Comparison of ENCODE assay signal across 25 mouse cellular contexts in the genomic region with DNA sequence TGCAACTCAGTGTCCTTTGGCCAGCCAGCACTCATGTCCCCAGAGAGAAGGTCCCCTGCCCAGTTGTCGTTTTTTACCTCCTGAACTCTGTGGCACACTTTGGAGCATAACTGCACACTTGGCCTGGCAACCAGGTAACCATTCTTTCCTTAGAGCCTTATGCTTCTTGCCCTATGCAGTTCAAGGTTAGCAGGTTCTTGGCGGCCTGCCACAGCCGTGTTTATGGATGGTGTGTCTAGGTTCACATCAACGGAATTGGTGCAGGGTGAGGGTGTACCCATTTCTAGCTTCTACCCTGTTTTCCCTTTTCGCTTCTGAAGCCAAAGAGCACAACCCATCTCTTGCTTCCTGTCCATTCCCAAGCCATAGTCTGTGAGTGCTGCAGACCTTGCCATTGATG. TPM values are rescaled to one million over a fixed set of nuclear protein-coding genes. Genes with fewer than 3 reads are reported as not detected.
DNase-seq lines count a peak whose midpoint lies in the region; ATAC-seq and TF ChIP-seq lines count a peak whose summit lies in the region.
"Had no signal": no experiment of that assay in that cellular context is flagged by ENCODE, and none has a peak within 500 bp of the region (broad histone marks: within the 10 kb centered on the region; RNA-seq: fewer than 3 reads in every experiment).

No protein-coding gene starts in this region.

- no peak overlapping the region for H3K4me3 ChIP-seq in gastrocnemius, adult 2 months
- no peak overlapping the region for H3K4me3 ChIP-seq in kidney, embryonic 15.5 days (replicated peaks)
- no peak overlapping the region for H3K4me3 ChIP-seq in lung, postnatal 0 days (ENCODE audit: low read depth, low read length)
- no peak overlapping the region for H3K4me3 ChIP-seq in stomach, postnatal 0 days (ENCODE audit: low read depth, low read length)
- H3K4me3 ChIP-seq: embryonic facial prominence, embryonic 13.5 days; forebrain, embryonic 10.5 days; forebrain, embryonic 15.5 days; heart, embryonic 15.5 days; limb, embryonic 12.5 days; liver, embryonic 12.5 days; midbrain, embryonic 13.5 days; neural tube, embryonic 13.5 days had no signal

- DNase-seq in gastrocnemius, adult 2 months = peak; percentile 25
- DNase-seq in gastrocnemius, adult 18-20 months (ENCODE audit: low spot score) = no peak
- DNase-seq in kidney, adult 18-20 months = peak; percentile 27
- DNase-seq in lung, postnatal 0 days (ENCODE audit: low spot score) = no peak
- DNase-seq in lung, postnatal 10 days = no peak
- peak; percentile 37 for DNase-seq in stomach, postnatal 0 days (ENCODE audit: low spot score)
- DNase-seq: cerebellum, adult 11 months; cerebellum, adult 9-11 months; layer of hippocampus, postnatal 36 days; liver, postnatal 0 days; right cerebral cortex, postnatal 4 days; thymus, postnatal 14 days had no signal

- no peak overlapping the region for H3K27ac ChIP-seq in gastrocnemius, adult 2 months
- H3K27ac ChIP-seq in kidney, embryonic 15.5 days = no peak overlapping the region
- peak overlapping the region; percentile 2; the same call in 1 of the 2 replicates for H3K27ac ChIP-seq in lung, postnatal 0 days (ENCODE audit: low read length)
- no peak overlapping the region for H3K27ac ChIP-seq in stomach, postnatal 0 days (replicated peaks)
- H3K27ac ChIP-seq: embryonic facial prominence, embryonic 13.5 days; forebrain, embryonic 15.5 days; hindbrain, embryonic 14.5 days; limb, embryonic 12.5 days; liver, embryonic 12.5 days; macrophage; midbrain, embryonic 13.5 days; neural tube, embryonic 13.5 days had no signal

- intact Hi-C loops in gastrocnemius, adult 2 months (cut with DNase I) = no loop called here

- no peaks in the 10 kb centered on the region for H3K27me3 ChIP-seq in kidney, embryonic 15.5 days
- no peaks in the 10 kb centered on the region for H3K27me3 ChIP-seq in lung, postnatal 0 days (replicated peaks; ENCODE audit: insufficient read depth, low read length)
- no peaks in the 10 kb centered on the region for H3K27me3 ChIP-seq in stomach, postnatal 0 days (ENCODE audit: control insufficient read depth, insufficient read depth, low read length)
- H3K27me3 ChIP-seq: forebrain, embryonic 15.5 days; heart, embryonic 15.5 days; midbrain, embryonic 13.5 days had no signal

- ATAC-seq in kidney, embryonic 15.5 days (replicated peaks; ENCODE audit: low FRiP score) = no peak
- ATAC-seq in lung, postnatal 0 days = no peak
- no peak for ATAC-seq in stomach, postnatal 0 days (ENCODE audit: low FRiP score, low TSS enrichment)
- ATAC-seq: CD4-positive, CD25-positive, alpha-beta regulatory T cell, adult 4 months; forebrain, embryonic 15.5 days; intestine, postnatal 0 days; liver, embryonic 12.5 days; liver, postnatal 0 days; midbrain, embryonic 13.5 days had no signal

- no peak overlapping the region for H3K9ac ChIP-seq in kidney, embryonic 15.5 days
- H3K9ac ChIP-seq in lung, postnatal 0 days (replicated peaks; ENCODE audit: low read depth) = no peak overlapping the region
- no peak overlapping the region for H3K9ac ChIP-seq in stomach, postnatal 0 days (ENCODE audit: low read length)
- H3K9ac ChIP-seq: embryonic facial prominence, embryonic 13.5 days; forebrain, embryonic 15.5 days; heart, embryonic 15.5 days; hindbrain, embryonic 14.5 days; limb, embryonic 12.5 days; liver, embryonic 12.5 days; liver, postnatal 0 days; midbrain, embryonic 13.5 days; neural tube, embryonic 13.5 days had no signal

- H3K4me2 ChIP-seq in kidney, embryonic 15.5 days = no peak overlapping the region
- no peak overlapping the region for H3K4me2 ChIP-seq in lung, postnatal 0 days (replicated peaks; ENCODE audit: low read depth, low read length)
- no peak overlapping the region for H3K4me2 ChIP-seq in stomach, postnatal 0 days (replicated peaks; ENCODE audit: low read depth)
- H3K4me2 ChIP-seq: embryonic facial prominence, embryonic 13.5 days; forebrain, embryonic 15.5 days; heart, embryonic 15.5 days; hindbrain, embryonic 14.5 days; limb, embryonic 12.5 days; liver, embryonic 12.5 days; midbrain, embryonic 13.5 days; neural tube, embryonic 13.5 days had no signal

- H3K4me1 ChIP-seq in kidney, embryonic 15.5 days = 0 out of 2 replicates have a peak, but pooled peaks cover 7% of the 10 kb centered on the region
- peaks cover 11% of the 10 kb centered on the region; the same call in 1 of the 2 replicates for H3K4me1 ChIP-seq in lung, postnatal 0 days (ENCODE audit: insufficient read depth, low read depth, low read length)
- no peaks in the 10 kb centered on the region for H3K4me1 ChIP-seq in stomach, postnatal 0 days (replicated peaks; ENCODE audit: control insufficient read depth, insufficient read depth)

- no peaks in the 10 kb centered on the region for H3K9me3 ChIP-seq in kidney, embryonic 15.5 days (replicated peaks)
- no peaks in the 10 kb centered on the region for H3K9me3 ChIP-seq in lung, postnatal 0 days (ENCODE audit: low read length)
- no peaks in the 10 kb centered on the region for H3K9me3 ChIP-seq in stomach, postnatal 0 days (ENCODE audit: control insufficient read depth, low read length)
- H3K9me3 ChIP-seq: embryonic facial prominence, embryonic 13.5 days; forebrain, embryonic 15.5 days; heart, embryonic 15.5 days; limb, embryonic 12.5 days; liver, embryonic 12.5 days; midbrain, embryonic 13.5 days; neural tube, embryonic 13.5 days had no signal

- WGBS in kidney, embryonic 15.5 days = 80% methylated on average over 5 of the region's 5 CpGs
- WGBS in lung, postnatal 0 days = 70% methylated on average over 5 of the region's 5 CpGs
- WGBS in stomach, postnatal 0 days = 70% methylated on average over 5 of the region's 5 CpGs

- H3K36me3 ChIP-seq in kidney, embryonic 15.5 days = no peaks in the 10 kb centered on the region
- H3K36me3 ChIP-seq in lung, postnatal 0 days (ENCODE audit: insufficient read depth, low read length) = no peaks in the 10 kb centered on the region
- H3K36me3 ChIP-seq in stomach, postnatal 0 days (ENCODE audit: control insufficient read depth, insufficient read depth, low read length) = no peaks in the 10 kb centered on the region
- H3K36me3 ChIP-seq: embryonic facial prominence, embryonic 13.5 days; forebrain, embryonic 10.5 days; forebrain, embryonic 15.5 days; heart, embryonic 15.5 days; limb, embryonic 12.5 days; liver, embryonic 12.5 days; midbrain, embryonic 13.5 days; neural tube, embryonic 13.5 days had no signal

- TF ChIP-seq EP300 in lung, postnatal 0 days (IDR thresholded peaks at IDR 0.05) = no peak
- no peak for TF ChIP-seq EP300 in stomach, postnatal 0 days (optimal IDR thresholded peaks at IDR 0.05)

- no peak for TF ChIP-seq CTCF in gastrocnemius, adult 2 months (IDR thresholded peaks at IDR 0.05)
- TF ChIP-seq CTCF in lung, postnatal 0 days (IDR thresholded peaks at IDR 0.05) = no peak
- no peak for TF ChIP-seq CTCF in stomach, postnatal 0 days (IDR thresholded peaks at IDR 0.05; ENCODE audit: low read depth)

RNA-seq across cellular contexts. Expression of a gene that starts 44.7 kb away (rescaled TPM):
- under 1 TPM; 0.33 to 0.59 TPM for total RNA-seq in gastrocnemius, adult 2 months (2021)
- under 1 TPM; 0.43 to 0.85 TPM for total RNA-seq in gastrocnemius, adult 18-20 months (2021)
- 1.8 TPM in 2 replicates for polyA plus RNA-seq in kidney, embryonic 15.5 days (2015; fragmentation: Nextera tagmentation; extraction: Ambion mirVana)
- 3.2 and 4.2 TPM in 2 replicates for polyA plus RNA-seq in lung, postnatal 0 days (2015; fragmentation: Nextera tagmentation; extraction: Ambion mirVana)
- polyA plus RNA-seq in stomach, postnatal 0 days (2015; fragmentation: Nextera tagmentation; extraction: Ambion mirVana) = 0.67 and 1.0 TPM in 2 replicates

Comparison
In these comparisons a context has a peak if more than half of its experiments do, and no peak if none do; other contexts are left out.
1. DNase-seq: peak in gastrocnemius, adult 2 months (single experiment), kidney, adult 18-20 months (single experiment) and stomach, postnatal 0 days (single experiment); none in gastrocnemius, adult 18-20 months (single experiment), lung, postnatal 0 days (single experiment) and lung, postnatal 10 days (single experiment).